Mouse (Mus musculus) CH12.LX (cell line): ENCODE data around the gene Rab8b. TPM values are rescaled to one million over a fixed set of nuclear protein-coding genes. Genes with fewer than 3 reads are reported as not detected.
"Not testable (repeated sequence)": the region's sequence is repeated elsewhere in the genome, so short reads cannot be mapped to it uniquely, and the experiment has no call there.

Source experiments
- DNase-seq: peaks from one replicate; pipeline ENCODE4 v3.0.0-alpha.2; 2013; ENCODE audit errors: extremely low read depth
- H3K27ac ChIP-seq: 2 replicates; pipeline ENCODE4 v1.5.1; 2012; ENCODE audit warnings: low read depth, mild to moderate bottlenecking, control low read depth, moderate library complexity; ENCODE audit not compliant: insufficient read depth
- H3K27me3 ChIP-seq: replicated peaks from 2 replicates; pipeline ENCODE3; 2012; ENCODE audit warnings: inconsistent platforms
- H3K36me3 ChIP-seq, 2 experiments: replicated peaks in 1 of 2; 2 replicates each; pipeline versions ENCODE3 to v1.6.1; 2012; ENCODE audit warnings: inconsistent platforms in 1 of 2, low read length in 1 of 2, mild to moderate bottlenecking in 1 of 2, mixed read lengths in 1 of 2, moderate library complexity in 1 of 2; ENCODE audit not compliant: control insufficient read depth in 1 of 2, insufficient read depth in 1 of 2
- H3K4me1 ChIP-seq, 2 experiments: 2 replicates each; pipeline ENCODE4 v1.6.1; 2012; ENCODE audit warnings: inconsistent platforms in 1 of 2, moderate library complexity in 1 of 2; ENCODE audit not compliant: insufficient read depth in 2 of 2, control insufficient read depth in 1 of 2
- H3K4me2 ChIP-seq: 2 replicates; pipeline ENCODE4 v1.6.1; 2012; ENCODE audit warnings: low read depth, mild to moderate bottlenecking, control low read depth; ENCODE audit not compliant: poor library complexity, insufficient read depth, severe bottlenecking
- H3K4me3 ChIP-seq, 3 experiments: fragments of 150-350 bp in 1 of 3; sonication (generic) in 1 of 3; replicated peaks in 1 of 3; 2 replicates each; pipeline versions ENCODE3 to v1.5.1; 2011 to 2012; ENCODE audit warnings: low read depth in 2 of 3, low read length in 2 of 3, mild to moderate bottlenecking in 2 of 3, moderate library complexity in 2 of 3, control low read depth in 1 of 3, improper control_type of control experiment in 1 of 3, inconsistent platforms in 1 of 3, mixed read lengths in 1 of 3; ENCODE audit not compliant: poor library complexity in 1 of 3
- H3K79me2 ChIP-seq: replicated peaks from 2 replicates; pipeline ENCODE4 v1.6.1; 2012; ENCODE audit warnings: mild to moderate bottlenecking, moderate library complexity; ENCODE audit not compliant: control insufficient read depth, poor library complexity, insufficient read depth, severe bottlenecking; ENCODE audit errors: extremely low read depth
- H3K9ac ChIP-seq: 2 replicates; pipeline ENCODE4 v1.6.1; 2012; ENCODE audit warnings: low read depth, mild to moderate bottlenecking, control low read depth, moderate library complexity; ENCODE audit not compliant: insufficient read depth
- H3K9me3 ChIP-seq: replicated peaks from 2 replicates; pipeline ENCODE3; 2012; ENCODE audit warnings: low read length, inconsistent platforms, mixed read lengths
- BHLHE40 ChIP-seq: IDR thresholded peaks from 2 replicates; pipeline ENCODE4 v1.6.1; 2011; ENCODE audit warnings: mild to moderate bottlenecking, low read depth, low read length, improper control_type of control experiment
- CHD2 ChIP-seq: IDR thresholded peaks from 2 replicates; pipeline ENCODE4 v1.6.1; 2011; ENCODE audit warnings: low read length, improper control_type of control experiment
- CTCF ChIP-seq, 2 experiments: IDR thresholded peaks in 1 of 2; conservative IDR thresholded peaks in 1 of 2; 2 replicates each; pipeline ENCODE4 v1.5.1; 2011 to 2012; ENCODE audit warnings: low read depth in 2 of 2, low read length in 2 of 2, improper control_type of control experiment in 1 of 2, inconsistent platforms in 1 of 2, mild to moderate bottlenecking in 1 of 2, moderate library complexity in 1 of 2
- E2F4 ChIP-seq: IDR thresholded peaks from 2 replicates; pipeline ENCODE4 v1.6.1; 2011; ENCODE audit warnings: low read depth, low read length, improper control_type of control experiment; ENCODE audit not compliant: insufficient replicate concordance
- ELF1 ChIP-seq: IDR thresholded peaks from 2 replicates; pipeline ENCODE4 v1.6.1; 2014; ENCODE audit warnings: low read depth, mild to moderate bottlenecking, inconsistent platforms, low read length, improper control_type of control experiment
- GABPA ChIP-seq: IDR thresholded peaks from 2 replicates; pipeline ENCODE4 v1.6.1; 2012; ENCODE audit warnings: low read depth, low read length, improper control_type of control experiment, inconsistent platforms; ENCODE audit not compliant: insufficient replicate concordance
- HCFC1 ChIP-seq: IDR thresholded peaks from 2 replicates; pipeline ENCODE4 v1.6.1; 2012; ENCODE audit warnings: low read depth, mild to moderate bottlenecking, inconsistent platforms, low read length, improper control_type of control experiment
- IRF4 ChIP-seq: IDR thresholded peaks from 2 replicates; pipeline ENCODE4 v1.6.1; 2014; ENCODE audit warnings: low read depth, mild to moderate bottlenecking, inconsistent platforms, low read length, improper control_type of control experiment
- JUN ChIP-seq: IDR thresholded peaks from 2 replicates; pipeline ENCODE4 v1.6.1; 2011; ENCODE audit warnings: low read depth, mild to moderate bottlenecking, low read length, improper control_type of control experiment, moderate library complexity; ENCODE audit not compliant: insufficient read depth
- KAT2A ChIP-seq: IDR thresholded peaks from 2 replicates; pipeline ENCODE4 v1.6.1; 2012; ENCODE audit warnings: low read length, improper control_type of control experiment, inconsistent platforms; ENCODE audit not compliant: insufficient replicate concordance
- MAFK ChIP-seq: IDR thresholded peaks from 2 replicates; pipeline ENCODE4 v1.6.1; 2011; ENCODE audit warnings: low read length, improper control_type of control experiment; ENCODE audit not compliant: insufficient replicate concordance
- MAZ ChIP-seq: IDR thresholded peaks from 2 replicates; pipeline ENCODE4 v1.6.1; 2012; ENCODE audit warnings: low read depth, mild to moderate bottlenecking, inconsistent platforms, low read length, improper control_type of control experiment, moderate library complexity
- MEF2A ChIP-seq: IDR thresholded peaks from 2 replicates; pipeline ENCODE4 v1.6.1; 2014; ENCODE audit warnings: low read depth, mild to moderate bottlenecking, inconsistent platforms, low read length, improper control_type of control experiment, borderline replicate concordance
- MXI1 ChIP-seq: IDR thresholded peaks from 2 replicates; pipeline ENCODE4 v1.6.1; 2011; ENCODE audit warnings: mild to moderate bottlenecking, low read depth, low read length, improper control_type of control experiment
- NELFE ChIP-seq: IDR thresholded peaks from 2 replicates; pipeline ENCODE4 v1.6.1; 2011; ENCODE audit warnings: low read depth, low read length, improper control_type of control experiment
- PAX5 ChIP-seq: IDR thresholded peaks from 2 replicates; pipeline ENCODE4 v1.6.1; 2012; ENCODE audit warnings: low read length, inconsistent platforms, mixed read lengths
- SIN3A ChIP-seq: IDR thresholded peaks from 2 replicates; pipeline ENCODE4 v1.6.1; 2012; ENCODE audit warnings: low read length, improper control_type of control experiment, inconsistent platforms
- TBP ChIP-seq: conservative IDR thresholded peaks from 2 replicates; pipeline ENCODE4 v1.6.1; 2011; ENCODE audit warnings: low read depth, low read length, improper control_type of control experiment
- TCF12 ChIP-seq: IDR thresholded peaks from 2 replicates; pipeline ENCODE4 v1.6.1; 2014; ENCODE audit warnings: low read depth, mild to moderate bottlenecking, inconsistent platforms, low read length, improper control_type of control experiment
- UBTF ChIP-seq: IDR thresholded peaks from 2 replicates; pipeline ENCODE4 v1.6.1; 2012; ENCODE audit warnings: low read depth, mild to moderate bottlenecking, inconsistent platforms, low read length, improper control_type of control experiment, moderate library complexity
- USF1 ChIP-seq: IDR thresholded peaks from 2 replicates; pipeline ENCODE4 v1.6.1; 2014; ENCODE audit warnings: low read depth, mild to moderate bottlenecking, inconsistent platforms, low read length, improper control_type of control experiment
- USF2 ChIP-seq: conservative IDR thresholded peaks from 2 replicates; pipeline ENCODE4 v1.6.1; 2011; ENCODE audit warnings: low read depth, low read length, improper control_type of control experiment
- ZC3H11A ChIP-seq: IDR thresholded peaks from 2 replicates; pipeline ENCODE4 v1.6.1; 2012; ENCODE audit warnings: low read depth, mild to moderate bottlenecking, inconsistent platforms, low read length, improper control_type of control experiment
- ZMIZ1 ChIP-seq: IDR thresholded peaks from 2 replicates; pipeline ENCODE4 v1.6.1; 2012; ENCODE audit warnings: low read depth, mild to moderate bottlenecking, inconsistent platforms, low read length, improper control_type of control experiment
- dilution Hi-C: fragments of 300-500 bp; cut with MboI; formaldehyde crosslinking; loops from 2 replicates; pipeline ENCODE4 v1.14.3; 2020; ENCODE audit warnings: low sequenced_read_pairs; ENCODE audit not compliant: extremely low pct_unique_long_range_greater_than_20kb, extremely low pct_ligation_motif_present
- in situ Hi-C: fragments of 300-500 bp; cut with MboI; formaldehyde crosslinking; loops from 3 replicates; pipeline ENCODE4 v1.14.3; 2019; ENCODE audit warnings: low sequenced_read_pairs, low pct_ligation_motif_present, low pct_unique_long_range_greater_than_20kb, mixed read lengths
- polyA plus RNA-seq: library from polyadenylated mRNA; unstranded; fragments of >175 nt; gene quantifications from 2 replicates; pipeline ENCODE4 v1.2.1, GENCODE M21; 2012; ENCODE audit warnings: low read depth; ENCODE audit not compliant: insufficient read length
- total RNA-seq, 2 experiments: library from RNA; depleted of rRNA; stranded (reverse); fragments of 300-350 nt in 1 of 2; fragments of >200 nt in 1 of 2; gene quantifications; 2 replicates each; pipeline ENCODE4 v1.2.3; 2012 to 2014

Gene Rab8b
- total and polyA plus RNA-seq, 3 experiments: 12.2 to 28.0 (median 26.1) TPM

- dilution Hi-C loops, DNase-seq, H3K9me3 ChIP-seq, H3K4me2 ChIP-seq, H3K4me1 ChIP-seq, H3K27me3 ChIP-seq, H3K27ac ChIP-seq, in situ Hi-C loops, H3K4me3 ChIP-seq, H3K9ac ChIP-seq, H3K79me2 ChIP-seq, H3K36me3 ChIP-seq: not testable (repeated sequence)
Observed at GRCm38 (mm10) chr9:66805951-66806350, 113.5 kb downstream of the Rab8b start.

DNA sequence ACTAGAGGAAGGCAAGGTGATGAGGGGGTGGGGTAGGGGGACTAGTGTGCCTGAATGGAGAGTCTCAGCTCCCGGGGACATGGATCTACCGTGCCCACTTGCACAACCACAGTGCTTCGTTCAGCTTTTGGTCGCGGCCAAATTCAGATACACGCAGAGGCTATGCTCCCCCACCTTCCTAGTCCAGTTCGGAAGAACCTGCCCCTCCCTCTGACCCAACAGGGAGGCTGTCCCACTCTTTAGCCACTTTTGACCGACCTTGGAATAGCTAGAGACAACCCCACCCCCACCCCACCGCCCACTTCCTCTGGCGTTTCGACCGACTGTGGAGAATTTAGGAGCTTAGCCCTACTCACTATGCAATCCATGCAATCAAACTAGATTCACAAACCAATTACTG, 117.5 kb downstream of the Rab8b start:
- Histone ChIP-seq H3K9ac (no peak overlapping the region), H3K27me3 (no peaks in the 10 kb centered on the region), H3K4me3 (no peak overlapping the region), H3K4me1 (no peaks in the 10 kb centered on the region), H3K79me2 (no peaks in the 10 kb centered on the region), H3K9me3 (no peaks in the 10 kb centered on the region), H3K27ac (no peak overlapping the region), H3K36me3 (no peaks in the 10 kb centered on the region), H3K4me2 (no peak overlapping the region)
- TF ChIP-seq USF1 (no peak), PAX5 (no peak), SIN3A (no peak), NELFE (no peak), CHD2 (no peak), IRF4 (no peak), GABPA (no peak), MEF2A (no peak), USF2 (no peak), MAZ (no peak), ZMIZ1 (no peak), HCFC1 (no peak), KAT2A (no peak)
- no peak for DNase-seq
- in situ Hi-C loops: no loop called here
- dilution Hi-C loops: no loop called here

- peak within 1 kb of the TSS in 2 of 3 experiments; percentile 2 to 69 for H3K4me3 ChIP-seq
- H3K27me3 ChIP-seq: peaks cover 6% of the 10 kb centered on the region
- H3K36me3 ChIP-seq: no peaks in the 10 kb centered on the region
- no peaks in the 10 kb centered on the region for H3K79me2 ChIP-seq
- peaks cover 0 to 10% of the 10 kb centered on the region in 2 experiments; a peak in 2 of 4 replicates for H3K4me1 ChIP-seq
- no peaks in the 10 kb centered on the region for H3K9me3 ChIP-seq
- dilution Hi-C loops: no loop called here
- TF ChIP-seq USF1: no peak
- TF ChIP-seq BHLHE40: no peak
- TF ChIP-seq CTCF (conservative IDR thresholded peaks at IDR 0.05 in 1 of 2, IDR thresholded peaks at IDR 0.05 in 1 of 2; ENCODE audit: low read depth in 2 of 2, low read length in 2 of 2): no peak
- no peak for TF ChIP-seq TCF12
- no peak for TF ChIP-seq MXI1
- TF ChIP-seq MAFK: no peak
- no peak for TF ChIP-seq NELFE
- no peak for TF ChIP-seq HCFC1
- TF ChIP-seq TBP: no peak
- no peak for TF ChIP-seq MAZ
- TF ChIP-seq CHD2: no peak
- no peak for TF ChIP-seq SIN3A
- no peak for TF ChIP-seq IRF4
- TF ChIP-seq ELF1: no peak
- TF ChIP-seq ZC3H11A: no peak
- TF ChIP-seq ZMIZ1: no peak
- TF ChIP-seq JUN: no peak
- no peak for TF ChIP-seq E2F4
- TF ChIP-seq UBTF: no peak
- TF ChIP-seq MEF2A: no peak
- TF ChIP-seq, all 38 proteins: peak for 0
- Histone ChIP-seq H3K9ac (peak within 1 kb of the TSS; percentile 39; the same call in 1 of the 2 replicates), H3K4me2 (peak within 1 kb of the TSS; percentile 35; the same call in 1 of the 2 replicates), H3K27ac (no peak within 1 kb of the TSS)
- in situ Hi-C loops: loop anchor here (25.0 kb wide), 2 partner anchors 284 to 659 kb away; partner anchors contain the start of genes Ciao2a, Fbxl22 and Snx1
- no peak for DNase-seq
Observed at GRCm38 (mm10) chr9:66796739-66797138, 122.7 kb downstream of the Rab8b start, which contains the start of gene Gm10647. TSS of gene Gm10647 (plus strand) at chr9:66797039.
